Mouse (Mus musculus) brain, adult 2 months (tissue): ENCODE measurements around the gene Mcoln3.

ENCODE experiments used
- DNase-seq: peaks from one replicate; pipeline ENCODE4 v3.0.0; 2011; ENCODE audit warnings: low read depth, low spot score

Mcoln3 gene

DNA sequence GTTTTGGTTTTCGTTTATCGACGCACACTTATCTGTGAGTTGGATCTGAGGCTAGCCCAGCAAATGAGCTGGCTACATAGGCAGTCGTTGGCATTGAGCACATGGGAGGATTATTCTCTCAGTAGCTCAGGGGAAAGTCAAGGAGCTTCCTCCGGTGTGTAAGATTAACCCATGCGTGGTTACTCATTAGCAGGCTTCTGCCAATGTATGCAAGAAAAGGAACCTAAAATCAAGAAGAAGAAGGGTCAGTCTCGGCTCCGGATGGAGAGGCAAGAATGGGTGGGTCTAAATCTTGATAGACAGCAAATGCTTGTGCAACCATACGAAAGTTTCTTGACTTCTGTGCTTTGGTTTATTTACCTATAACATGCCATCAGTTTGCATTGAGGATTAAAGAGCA, 57.0 kb downstream of the Mcoln3 start:
- no peak for DNase-seq

GRCm38 (mm10) chr3:146177295-146177694, 60.0 kb downstream of the Mcoln3 start:
- DNase-seq: no peak

DNA sequence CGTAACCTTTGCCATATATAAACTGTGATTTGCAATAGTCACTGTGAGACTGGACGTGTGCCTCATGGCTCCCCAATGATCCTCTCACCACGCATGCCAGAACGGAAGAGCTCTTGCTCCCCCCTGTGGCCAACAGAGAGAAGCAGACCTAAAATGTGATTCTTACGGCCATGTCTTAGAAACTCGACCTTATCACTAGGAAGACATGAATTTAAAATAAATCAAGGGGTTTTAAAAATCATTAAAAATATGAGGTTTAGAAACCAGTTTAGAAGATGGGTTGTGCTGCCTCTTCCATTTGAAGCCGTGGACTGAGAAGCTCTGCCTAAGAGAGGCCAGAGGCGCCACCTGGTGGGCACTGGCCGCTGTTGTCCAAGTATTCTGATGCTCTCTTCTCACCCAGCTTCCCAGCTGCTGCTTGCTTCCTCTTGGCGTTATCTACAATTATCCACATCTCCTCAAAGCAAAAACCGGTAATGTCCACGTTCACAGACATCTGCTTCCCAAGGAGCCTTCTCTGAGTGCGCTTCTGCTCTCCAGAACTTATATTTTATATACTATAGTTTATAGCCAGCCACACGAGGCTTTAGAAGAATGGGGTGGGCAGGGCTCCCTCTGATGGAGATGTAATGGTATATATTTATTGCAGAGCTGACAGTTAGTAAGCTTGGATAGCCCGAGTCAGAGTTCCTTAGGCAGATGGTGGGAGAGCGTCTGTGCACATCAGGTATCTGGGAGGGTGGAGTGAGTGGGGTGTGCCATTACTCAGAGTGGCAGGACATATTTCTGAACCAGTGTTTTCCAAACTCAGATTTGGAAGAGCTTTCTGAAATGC, 60.7 kb downstream of the Mcoln3 start:
- DNase-seq: peak; percentile 86

DNA sequence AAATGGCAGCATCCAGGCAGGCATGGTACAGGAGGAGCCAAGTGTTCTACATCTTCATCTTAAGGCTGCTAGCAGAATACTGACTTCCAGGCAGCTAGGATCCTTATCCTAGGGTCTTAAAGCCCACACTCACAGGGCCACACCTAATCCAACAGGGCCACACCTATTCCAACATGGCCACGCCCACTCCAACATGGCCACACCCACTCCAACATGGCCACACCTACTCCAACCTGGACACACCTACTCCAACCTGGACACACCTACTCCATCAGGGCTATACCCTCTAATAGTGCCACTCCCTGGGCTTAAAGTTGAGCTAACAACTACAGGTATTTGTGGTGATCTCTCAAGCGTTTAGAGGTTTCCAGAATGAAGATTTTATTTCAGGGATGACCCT, 63.1 kb downstream of the Mcoln3 start:
- DNase-seq: no peak

GRCm38 (mm10) chr3:146180986-146181385, 63.7 kb downstream of the Mcoln3 start:
- peak; percentile 29 for DNase-seq

GRCm38 (mm10) chr3:146184992-146185657, 67.9 kb downstream of the Mcoln3 start:
- DNase-seq: peak; percentile 83

- DNase-seq: no peak
These were observed 68.8 kb downstream of the Mcoln3 start for GRCm38 (mm10) chr3:146186033-146186432.

DNA sequence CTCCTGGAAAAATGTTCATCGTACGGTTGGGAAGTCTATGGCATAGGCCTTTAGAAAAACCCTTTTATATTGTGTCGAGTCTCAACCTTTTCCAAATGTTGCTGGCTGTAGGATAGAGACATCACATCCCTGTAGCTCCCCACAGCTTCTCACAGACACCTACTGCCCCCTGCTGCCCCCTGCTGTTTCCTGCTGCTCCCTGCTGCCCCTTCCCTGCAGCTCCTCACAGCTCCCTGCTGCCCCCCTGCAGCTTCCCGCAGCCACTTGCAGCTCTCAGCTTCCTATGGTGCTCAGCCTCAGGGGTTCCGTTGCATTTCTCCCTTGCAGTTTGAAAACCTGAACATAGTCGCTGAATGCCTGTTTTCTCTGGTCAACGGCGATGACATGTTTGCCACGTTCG, 72.7 kb downstream of the Mcoln3 start:
- DNase-seq: no peak
